Mouse (Mus musculus): Measurements from ENCODE around the gene Shc2.
A peak's percentile ranks its signal among the peaks of the same experiment; 100 is the strongest.

Shc2 gene

DNA sequence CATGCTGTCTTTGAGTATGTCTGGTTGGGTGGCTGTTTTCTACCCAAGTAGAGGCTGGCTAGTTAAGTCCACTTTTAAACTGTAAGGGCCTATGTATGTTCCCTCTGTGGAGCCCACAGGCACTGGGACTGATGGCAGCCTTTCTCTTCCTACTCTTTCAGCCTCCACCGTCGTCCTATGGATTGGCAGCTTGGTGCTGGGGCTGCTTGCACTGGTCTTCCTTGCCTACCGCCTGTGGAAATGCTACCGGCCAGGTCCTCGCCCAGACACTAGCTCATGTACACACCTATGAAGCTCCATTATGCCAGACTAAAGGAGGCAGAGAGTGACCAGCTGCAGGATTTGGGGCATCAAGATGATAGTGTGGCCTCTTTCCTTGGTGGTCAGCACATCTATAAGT is 30.4 kb upstream of the Shc2 start:
- DNase-seq, result no peak

- DNase-seq, result no peak
These were observed 28.8 kb upstream of the Shc2 start for GRCm38 (mm10) chr10:79666493-79666892.

- no peak for DNase-seq
These were observed 27.3 kb upstream of the Shc2 start for GRCm38 (mm10) chr10:79665051-79665450.

GRCm38 (mm10) chr10:79664131-79664665 is 26.5 kb upstream of the Shc2 start, which contains the start of gene Madcam1:
Gene Madcam1, plus strand, starts transcription at chr10:79664559.
- DNase-seq, result peak; percentile 61 to 88

- no peak for DNase-seq
These were observed 24.1 kb upstream of the Shc2 start for GRCm38 (mm10) chr10:79661861-79662260.

DNA sequence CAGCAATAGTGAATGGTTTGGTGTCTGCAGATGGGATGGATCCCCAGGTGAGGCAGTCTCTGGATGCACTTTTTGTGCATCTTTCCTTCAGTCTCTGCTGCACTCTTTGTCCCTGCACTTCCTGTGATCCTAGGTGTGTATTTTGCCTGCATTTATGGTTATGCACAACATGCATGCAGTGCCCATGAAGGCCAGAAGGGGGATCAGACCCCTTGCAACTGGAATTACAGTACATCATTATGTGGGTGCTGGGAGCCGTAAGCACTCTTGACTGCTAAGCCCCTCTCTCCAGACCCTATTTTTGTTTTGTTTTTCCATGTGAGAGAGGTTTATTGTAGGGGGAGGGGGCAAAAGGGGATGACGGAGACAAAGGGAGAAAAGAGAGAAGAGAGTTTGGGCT is 22.6 kb upstream of the Shc2 start:
- peak in 1 of 2 experiments; percentile 36 for DNase-seq

GRCm38 (mm10) chr10:79658829-79659228 is 21.1 kb upstream of the Shc2 start:
- peak in 1 of 2 experiments; percentile 57 for DNase-seq

GRCm38 (mm10) chr10:79654946-79655395 is 17.3 kb upstream of the Shc2 start:
- DNase-seq, result no peak

- no peak for DNase-seq
These were observed 15.1 kb upstream of the Shc2 start for GRCm38 (mm10) chr10:79652789-79653188.

GRCm38 (mm10) chr10:79649070-79649751 is 11.5 kb upstream of the Shc2 start:
- peak; percentile 60 to 87 for DNase-seq

GRCm38 (mm10) chr10:79645711-79646110 is 8.0 kb upstream of the Shc2 start, which contains the start of gene Odf3l2:
Gene Odf3l2, minus strand, starts transcription at chr10:79645738.
- DNase-seq, result no peak

- DNase-seq, result peak in 1 of 2 experiments; percentile 16
These were observed 927 bp upstream of the Shc2 start for GRCm38 (mm10) chr10:79638486-79639204.

DNA sequence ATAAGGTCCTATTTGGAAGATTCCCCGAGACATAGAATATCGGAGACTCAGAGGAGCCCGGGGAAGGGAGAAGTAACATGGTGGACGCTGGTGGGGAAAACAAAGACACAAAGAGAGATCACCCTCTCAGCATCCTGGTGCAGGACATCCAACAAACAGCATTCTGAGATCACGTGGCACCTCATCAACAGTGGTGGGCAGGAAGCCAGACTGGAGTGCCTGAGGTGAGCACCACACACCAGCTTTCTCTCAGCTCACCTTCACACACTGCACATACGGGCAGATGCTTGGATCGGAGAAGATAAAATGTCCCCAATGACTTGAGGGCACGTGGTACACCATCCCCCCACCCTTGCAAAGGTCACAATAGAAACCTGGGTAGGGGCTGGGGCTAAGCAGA is 1.4 kb downstream of the Shc2 start:
- no peak for DNase-seq

DNA sequence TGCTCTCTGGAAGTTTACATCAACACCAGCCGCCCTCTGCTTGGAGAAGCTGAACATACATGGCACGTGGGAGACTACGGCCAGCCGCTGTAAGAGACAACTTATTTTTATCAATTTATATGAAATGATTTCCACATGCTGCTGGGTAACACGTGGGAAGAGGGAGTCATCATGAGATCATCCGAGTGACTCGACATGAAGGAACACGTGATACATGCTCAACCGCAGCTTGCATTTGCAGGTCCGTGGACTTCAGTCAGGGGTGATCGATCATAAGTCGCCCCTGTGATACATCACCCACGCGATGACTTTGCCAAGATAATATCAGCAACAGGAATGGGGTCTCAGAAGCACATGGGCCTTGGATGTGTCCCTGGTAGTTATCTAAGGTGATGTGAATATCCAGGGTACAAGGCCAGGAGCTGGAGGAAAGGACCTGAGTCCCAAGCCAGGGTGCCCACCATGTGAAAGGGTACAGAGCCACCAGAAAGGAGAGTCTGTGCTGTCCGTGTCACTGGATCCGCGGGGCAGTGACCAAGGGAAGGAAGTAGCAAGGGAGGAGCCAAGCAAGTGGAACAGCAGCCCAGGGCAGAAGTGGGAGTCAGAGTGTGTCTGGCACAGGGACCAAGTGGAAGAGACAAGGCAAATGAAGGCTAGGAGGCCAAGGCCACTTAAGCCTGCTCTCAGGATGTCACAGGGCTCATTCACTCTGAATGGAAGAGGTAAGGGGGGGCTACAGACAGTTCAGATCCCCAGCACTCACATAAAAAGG is 4.5 kb downstream of the Shc2 start:
- DNase-seq, result no peak

DNA sequence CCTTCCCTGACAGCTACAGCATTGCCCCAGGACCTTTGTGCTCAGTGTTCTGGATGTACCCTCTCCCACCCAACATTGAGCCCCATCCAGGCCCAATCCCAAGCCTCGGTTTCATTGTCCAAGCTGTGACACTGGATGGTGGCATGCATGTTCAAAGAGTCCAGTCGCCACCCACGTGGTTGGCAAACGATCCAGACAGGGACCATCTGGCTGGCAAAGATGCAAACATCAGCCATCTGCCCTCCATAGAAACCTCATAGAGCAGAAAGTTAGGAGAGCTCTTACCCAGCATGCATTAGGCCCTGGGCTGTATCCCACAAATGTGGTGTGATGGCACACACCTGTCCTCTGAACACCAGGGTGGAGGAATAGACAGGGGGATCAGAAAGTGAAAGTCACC is 6.3 kb downstream of the Shc2 start:
- no peak for DNase-seq

DNA sequence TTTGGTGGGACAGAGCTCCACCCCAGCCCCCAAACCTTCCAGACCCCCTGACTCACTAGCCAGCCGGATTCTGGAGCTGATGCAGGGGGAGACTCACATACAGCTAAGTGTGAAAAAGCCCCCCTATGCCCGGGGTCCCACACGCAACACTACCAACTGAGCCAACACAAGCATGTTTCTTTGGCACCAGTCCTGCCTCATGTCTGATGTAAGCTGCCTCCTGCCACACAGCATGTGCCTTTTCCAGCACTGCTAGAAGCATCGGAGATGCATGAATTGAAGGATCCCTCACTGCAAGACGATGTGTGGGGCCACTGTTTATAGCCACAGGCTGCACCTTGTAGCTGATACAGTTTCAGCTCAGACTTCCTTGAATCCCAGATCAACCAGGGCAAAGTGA is 9.3 kb downstream of the Shc2 start:
- no peak for DNase-seq

- DNase-seq, result no peak
These were observed 11.6 kb downstream of the Shc2 start for GRCm38 (mm10) chr10:79626156-79626555.

DNA sequence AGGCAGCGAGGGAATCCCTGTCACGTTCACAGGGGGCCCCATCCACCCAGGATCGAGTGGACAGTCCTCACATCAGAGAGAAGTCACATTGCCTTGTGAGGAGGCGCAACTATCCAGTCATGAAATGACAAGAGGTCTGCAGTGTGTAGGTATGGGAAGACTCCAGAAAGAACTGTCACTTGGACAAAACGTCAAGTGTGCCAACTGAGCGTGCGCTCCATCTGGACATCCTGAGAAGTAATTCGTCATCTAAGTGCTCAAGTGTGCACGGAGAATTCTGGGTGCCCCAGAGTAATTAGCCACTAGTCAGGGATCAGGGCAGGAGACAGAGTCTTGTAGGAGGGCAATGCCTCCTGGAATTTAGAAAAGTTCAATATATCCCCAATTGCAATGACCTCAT is 12.3 kb downstream of the Shc2 start:
- DNase-seq, result no peak

DNA sequence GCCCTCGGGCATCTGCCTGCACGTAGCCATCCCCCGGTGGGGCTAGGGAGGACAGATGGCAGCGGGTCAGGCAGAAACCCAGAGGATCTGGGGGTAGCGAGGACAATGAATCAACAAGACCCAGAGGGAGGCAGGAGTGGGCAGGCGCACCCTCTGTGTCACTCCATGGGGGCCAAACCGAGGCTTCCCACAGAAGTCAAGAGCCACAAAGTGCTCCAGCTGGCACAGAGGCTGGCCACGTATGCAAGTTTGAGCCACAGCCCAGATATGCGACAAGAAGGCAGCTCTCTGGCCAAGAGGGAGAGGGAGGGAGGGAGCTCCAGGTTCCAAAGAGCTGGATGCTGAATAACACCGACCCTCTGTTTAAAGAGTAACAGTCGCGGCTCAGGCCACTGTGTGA is 13.8 kb downstream of the Shc2 start:
- DNase-seq, result no peak

GRCm38 (mm10) chr10:79616376-79616775 is 21.3 kb downstream of the Shc2 start:
- DNase-seq, result no peak

DNA sequence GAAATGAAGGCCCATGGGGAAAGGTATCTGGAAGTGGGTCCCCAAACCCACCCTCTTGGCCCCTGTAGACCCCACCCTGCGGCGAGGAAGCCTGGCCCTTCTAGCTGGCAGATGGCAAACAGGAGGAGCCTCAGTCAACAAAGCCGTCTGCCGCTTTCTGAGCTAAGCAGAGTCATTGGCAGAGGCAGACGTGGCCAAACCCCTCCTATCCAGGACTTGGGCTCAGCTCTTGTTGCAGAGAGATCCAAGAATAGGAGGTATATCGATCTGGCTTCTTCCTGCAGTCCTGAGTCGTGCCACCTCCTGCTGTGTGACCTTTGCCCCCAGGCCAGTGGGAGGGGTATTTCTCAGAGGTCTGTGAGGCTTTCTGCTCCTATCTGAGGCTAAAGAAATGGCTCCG is 21.9 kb downstream of the Shc2 start:
- peak in 1 of 2 experiments; percentile 15 for DNase-seq

GRCm38 (mm10) chr10:79614305-79614643 is 23.4 kb downstream of the Shc2 start:
- DNase-seq, result no peak

DNA sequence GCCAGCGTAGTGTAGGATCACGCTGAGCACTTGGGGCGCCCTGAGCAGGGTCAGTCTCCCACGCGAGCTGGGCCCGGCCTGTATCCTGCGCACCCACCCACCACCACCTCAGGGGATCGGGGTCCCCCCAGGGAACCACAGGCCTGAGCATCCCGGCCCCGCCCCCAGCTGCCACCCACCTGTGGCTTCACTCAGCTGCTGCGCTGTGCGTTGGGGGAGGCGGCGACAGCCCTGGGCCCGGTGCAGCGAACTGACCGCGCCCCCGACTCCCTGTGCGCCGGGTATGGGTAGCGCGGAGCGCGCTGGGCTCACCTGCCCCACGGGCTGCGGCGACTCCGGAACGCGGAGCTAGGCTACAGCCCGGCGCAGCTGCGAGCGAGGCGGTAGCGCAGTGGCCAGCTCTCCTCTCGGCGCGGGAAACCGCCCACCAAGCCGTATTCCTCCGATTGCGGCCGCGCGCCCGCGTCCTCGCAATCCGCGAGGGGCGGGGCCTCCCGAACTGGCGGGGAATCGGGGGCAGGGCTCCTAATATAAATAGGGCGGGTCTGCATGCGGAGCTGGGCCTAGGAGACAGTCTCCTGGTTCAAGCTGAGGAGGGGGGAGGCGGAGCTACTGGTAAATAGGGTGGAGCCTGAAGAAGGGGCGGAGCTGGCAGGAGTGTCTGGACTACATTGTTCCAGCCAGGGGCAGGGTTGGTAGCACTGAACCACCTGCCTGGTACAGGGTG is 24.0 kb downstream of the Shc2 start, which contains the start of gene C2cd4c:
Gene C2cd4c (minus strand): TSS at position 448 of the 727 bp plus-strand sequence.
- peak; percentile 59 to 71 for DNase-seq
